Mouse (Mus musculus) limb, embryonic 12.5 days (tissue): ENCODE data around the gene Rfc1. TPM values are rescaled to one million over a fixed set of nuclear protein-coding genes. Genes with fewer than 3 reads are reported as not detected.

Experiments
- polyA plus RNA-seq: library from polyadenylated mRNA; unstranded; fragments of >200 nt; fragmentation: Nextera tagmentation; extraction: Ambion mirVana; gene quantifications from 2 replicates; pipeline ENCODE4 v1.2.1, GENCODE M21; 2016

Gene Rfc1
- polyA plus RNA-seq, 1 experiment from 2014 or later, result 118 TPM

Other genes with a start within 250 kb of the Rfc1 start
- gene Tmem156, start 243.5 kb downstream of the Rfc1 start, polyA plus RNA-seq, result 0.15 TPM in 1 of 2 replicates, not detected in the other
- 24.5 and 24.8 TPM in 2 replicates for gene Klhl5, start 228.1 kb downstream of the Rfc1 start, polyA plus RNA-seq
- gene Wdr19, start 136.0 kb downstream of the Rfc1 start, polyA plus RNA-seq, result 12.2 and 16.6 TPM in 2 replicates
- gene Klb, start 12.6 kb upstream of the Rfc1 start, polyA plus RNA-seq, result 0.09 TPM in 1 of 2 replicates, not detected in the other
- 1,006 and 1,010 TPM in 2 replicates for gene Rpl9, start 55.8 kb upstream of the Rfc1 start, polyA plus RNA-seq
- gene Lias, start 55.8 kb upstream of the Rfc1 start, polyA plus RNA-seq, result 66.7 and 67.1 TPM in 2 replicates
- 154 and 170 TPM in 2 replicates for gene Ugdh, start 100.3 kb upstream of the Rfc1 start, polyA plus RNA-seq
- not detected in 2 replicates for gene Gm43552, start 157.2 kb upstream of the Rfc1 start, polyA plus RNA-seq
- 106 and 116 TPM in 2 replicates for gene Smim14, start 201.5 kb upstream of the Rfc1 start, polyA plus RNA-seq
- gene Ube2k, start 201.6 kb upstream of the Rfc1 start, polyA plus RNA-seq, result 213 and 217 TPM in 2 replicates